Mouse (Mus musculus) G1E (cell line): ENCODE results near the gene Fxyd6.

Source experiments
- CTCF ChIP-seq: IDR thresholded peaks from 2 replicates; pipeline ENCODE4 v1.5.1; 2012; ENCODE audit warnings: low read depth, low read length, inconsistent platforms, mixed read lengths
- GATA1 ChIP-seq: IDR thresholded peaks from 2 replicates; pipeline ENCODE4 v1.6.1; 2012; ENCODE audit warnings: borderline replicate concordance, low read length, inconsistent platforms, mixed read lengths
- GATA2 ChIP-seq: IDR thresholded peaks from 2 replicates; pipeline ENCODE4 v1.6.1; 2012; ENCODE audit warnings: low read depth, low read length, inconsistent platforms, borderline replicate concordance
- TAL1 ChIP-seq: conservative IDR thresholded peaks from 2 replicates; pipeline ENCODE4 v1.6.1; 2012; ENCODE audit warnings: low read depth, low read length, inconsistent platforms, mixed read lengths

- no peak for TF ChIP-seq CTCF
- no peak for TF ChIP-seq TAL1
- no peak for TF ChIP-seq GATA1
- TF ChIP-seq GATA2: no peak
Measured at GRCm38 (mm10) chr9:45380411-45381251, 10.6 kb downstream of the Fxyd6 start.
